Mouse (Mus musculus): ENCODE data around the gene Smpd2.
A peak's percentile ranks its signal among the peaks of the same experiment; 100 is the strongest.
"Not testable (repeated sequence)": the region's sequence is repeated elsewhere in the genome, so short reads cannot be mapped to it uniquely, and the experiment has no call there.

Smpd2 gene

GRCm38 (mm10) chr10:41489708-41490517 is at the start of gene Smpd2, which contains the start of gene Ppil6:
Gene Smpd2 (minus strand): TSS chr10:41490369.
Gene Ppil6 (plus strand): TSS chr10:41490439.
- peak; percentile 71 for DNase-seq (ENCODE audit: low read depth, low spot score)

GRCm38 (mm10) chr10:41538986-41539385 is 48.8 kb upstream of the Smpd2 start:
- DNase-seq (ENCODE audit: low read depth, low spot score), result no peak

- DNase-seq (ENCODE audit: low read depth, low spot score), result no peak
Measured at GRCm38 (mm10) chr10:41537983-41538330, 47.8 kb upstream of the Smpd2 start.

- DNase-seq (ENCODE audit: low read depth, low spot score), result no peak
Measured at GRCm38 (mm10) chr10:41537226-41537982, 47.2 kb upstream of the Smpd2 start.

GRCm38 (mm10) chr10:41536714-41537113 is 46.5 kb upstream of the Smpd2 start:
- no peak for DNase-seq (ENCODE audit: low read depth, low spot score)

- DNase-seq (ENCODE audit: low read depth, low spot score), result no peak
Measured at GRCm38 (mm10) chr10:41535991-41536390, 45.8 kb upstream of the Smpd2 start.

GRCm38 (mm10) chr10:41529972-41530371 is 39.8 kb upstream of the Smpd2 start:
- DNase-seq (ENCODE audit: low read depth, low spot score), result no peak

GRCm38 (mm10) chr10:41525696-41526095 is 35.5 kb upstream of the Smpd2 start:
- no peak for DNase-seq (ENCODE audit: low read depth, low spot score)

GRCm38 (mm10) chr10:41523386-41523785 is 33.2 kb upstream of the Smpd2 start:
- no peak for DNase-seq (ENCODE audit: low read depth, low spot score)

- no peak for DNase-seq (ENCODE audit: low read depth, low spot score)
Measured at GRCm38 (mm10) chr10:41520410-41520673, 30.2 kb upstream of the Smpd2 start.

- peak; percentile 50 for DNase-seq (ENCODE audit: low read depth, low spot score)
Measured at GRCm38 (mm10) chr10:41519640-41520409, 29.7 kb upstream of the Smpd2 start.

- peak; percentile 87 for DNase-seq (ENCODE audit: low read depth, low spot score)
Measured at GRCm38 (mm10) chr10:41518981-41519618, 28.9 kb upstream of the Smpd2 start, which contains the start of gene Cd164. Gene Cd164 (plus strand): TSS chr10:41519414.

- peak; percentile 60 for DNase-seq (ENCODE audit: low read depth, low spot score)
Measured at GRCm38 (mm10) chr10:41518508-41518980, 28.4 kb upstream of the Smpd2 start.

- DNase-seq (ENCODE audit: low read depth, low spot score), result no peak
Measured at GRCm38 (mm10) chr10:41514921-41515320, 24.8 kb upstream of the Smpd2 start.

- no peak for DNase-seq (ENCODE audit: low read depth, low spot score)
Measured at GRCm38 (mm10) chr10:41514301-41514700, 24.1 kb upstream of the Smpd2 start.

- no peak for DNase-seq (ENCODE audit: low read depth, low spot score)
Measured at GRCm38 (mm10) chr10:41509160-41509559, 19.0 kb upstream of the Smpd2 start.

GRCm38 (mm10) chr10:41505446-41505845 is 15.3 kb upstream of the Smpd2 start:
- not testable (repeated sequence) for DNase-seq (ENCODE audit: low read depth, low spot score)

- no peak for DNase-seq (ENCODE audit: low read depth, low spot score)
Measured at GRCm38 (mm10) chr10:41504996-41505395, 14.8 kb upstream of the Smpd2 start.

- no peak for DNase-seq (ENCODE audit: low read depth, low spot score)
Measured at GRCm38 (mm10) chr10:41500941-41501340, 10.8 kb upstream of the Smpd2 start.

GRCm38 (mm10) chr10:41491111-41491510 is 942 bp upstream of the Smpd2 start:
- no peak for DNase-seq (ENCODE audit: low read depth, low spot score)

- no peak for DNase-seq (ENCODE audit: low read depth, low spot score)
Measured at GRCm38 (mm10) chr10:41490518-41490873, 327 bp upstream of the Smpd2 start.

- DNase-seq (ENCODE audit: low read depth, low spot score), result no peak
Measured at GRCm38 (mm10) chr10:41489294-41489693, 875 bp downstream of the Smpd2 start.

Data from c-Kit-negative CD71-positive TER-119-positive erythroid progenitor cells, embryonic 14.5 days (primary cell).